Mouse (Mus musculus) ES-Bruce4 (cell line): Measurements from ENCODE around the gene Chrnb1. TPM values are rescaled to one million over a fixed set of nuclear protein-coding genes. Genes with fewer than 3 reads are reported as not detected.
A peak's percentile ranks its signal among the peaks of the same experiment; 100 is the strongest.

ENCODE experiments used
- H3K27ac ChIP-seq: 2 replicates; pipeline ENCODE4 v1.5.1; 2012; ENCODE audit warnings: low read length, inconsistent platforms; ENCODE audit not compliant: insufficient read depth
- H3K27me3 ChIP-seq: 2 replicates; pipeline ENCODE4 v1.6.1; 2012; ENCODE audit warnings: mild to moderate bottlenecking, low read length, inconsistent platforms; ENCODE audit not compliant: control insufficient read depth, poor library complexity, insufficient read depth, severe bottlenecking
- H3K36me3 ChIP-seq: 2 replicates; pipeline ENCODE4 v1.6.1; 2012; ENCODE audit warnings: inconsistent platforms, mild to moderate bottlenecking, low read length, moderate library complexity; ENCODE audit not compliant: control insufficient read depth, poor library complexity, insufficient read depth, severe bottlenecking
- H3K4me1 ChIP-seq: one replicate; pipeline ENCODE4 v1.8.1; 2011; ENCODE audit warnings: low read length; ENCODE audit not compliant: control insufficient read depth, insufficient read depth
- H3K4me3 ChIP-seq: 2 replicates; pipeline ENCODE4 v1.5.1; 2011; ENCODE audit warnings: low read depth, mild to moderate bottlenecking, low read length
- H3K9ac ChIP-seq: 2 replicates; pipeline ENCODE4 v1.6.1; 2012; ENCODE audit warnings: low read depth, mild to moderate bottlenecking, inconsistent platforms; ENCODE audit not compliant: poor library complexity, severe bottlenecking
- H3K9me3 ChIP-seq: replicated peaks from 2 replicates; pipeline ENCODE4 v1.6.1; 2012; ENCODE audit warnings: mild to moderate bottlenecking, low read length, inconsistent platforms; ENCODE audit not compliant: control insufficient read depth, poor library complexity, insufficient read depth, severe bottlenecking
- CTCF ChIP-seq: IDR thresholded peaks from one replicate; pipeline ENCODE4 v1.8.1; 2011; ENCODE audit warnings: low read depth, low read length
- EP300 ChIP-seq: IDR thresholded peaks from 2 replicates; pipeline ENCODE4 v1.6.1; 2011; ENCODE audit warnings: low read depth, low read length; ENCODE audit not compliant: insufficient read depth
- POLR2A ChIP-seq: IDR thresholded peaks from one replicate; pipeline ENCODE4 v1.8.1; 2011; ENCODE audit warnings: low read length; ENCODE audit not compliant: insufficient read depth
- polyA plus RNA-seq: library from polyadenylated mRNA; stranded (reverse); fragments of >200 nt; gene quantifications from 2 replicates; pipeline ENCODE4 v1.2.4, GENCODE M21; 2011; ENCODE audit warnings: low read depth; ENCODE audit not compliant: missing spikeins, insufficient read depth, insufficient read length

Chrnb1 gene
- 10.1 and 12.1 TPM in 2 replicates for polyA plus RNA-seq

DNA sequence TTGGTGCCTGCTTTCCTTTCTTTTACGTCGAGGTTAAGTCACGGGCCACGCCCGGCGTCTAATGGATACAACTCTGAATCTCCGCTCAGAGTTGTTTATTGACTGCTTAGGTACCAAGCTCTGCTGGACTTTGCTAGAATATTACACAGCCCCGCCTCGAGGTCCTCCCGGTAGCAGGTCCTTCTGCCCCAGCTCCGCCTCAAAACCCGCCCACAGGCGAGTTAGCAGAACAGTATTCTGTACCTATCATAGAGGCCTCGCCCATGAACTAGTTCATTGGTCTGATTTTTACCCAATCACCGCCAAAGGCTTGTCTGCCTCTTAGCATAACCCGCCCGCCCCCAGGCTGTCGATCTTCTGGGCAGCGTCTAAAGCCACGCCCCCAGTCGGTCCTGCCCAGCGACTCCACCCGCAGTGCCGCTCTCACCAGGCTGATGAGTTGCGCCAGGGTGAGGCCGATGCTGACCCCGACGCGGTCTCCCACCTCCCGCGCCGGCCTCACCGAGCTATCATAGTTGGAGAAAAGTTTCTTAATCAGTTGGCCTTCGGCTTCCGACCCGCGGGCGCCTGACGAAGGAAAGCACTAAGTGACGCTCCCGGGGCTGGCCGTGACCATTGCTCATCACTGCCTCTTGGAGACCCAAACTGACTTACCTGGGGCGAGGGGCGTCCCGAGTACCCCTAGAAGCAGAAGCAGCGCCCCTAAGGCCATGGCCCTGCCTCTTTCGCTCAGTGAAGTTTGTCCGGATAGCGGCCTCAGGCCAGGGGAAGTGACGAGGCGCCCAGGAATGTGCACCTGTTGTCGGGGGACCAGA lies at the start of gene Chrnb1:
Gene Chrnb1 (minus strand): TSS at position 776 of the 815 bp plus-strand sequence.
- H3K27me3 ChIP-seq = no peaks in the 10 kb centered on the region
- no peaks in the 10 kb centered on the region for H3K4me1 ChIP-seq
- TF ChIP-seq CTCF (no peak), EP300 (no peak), POLR2A (peak; percentile 9)
- peak within 1 kb of the TSS; percentile 96 for H3K4me3 ChIP-seq
- H3K9me3 ChIP-seq = no peaks in the 10 kb centered on the region
- H3K36me3 ChIP-seq = no peaks in the 10 kb centered on the region
- peak within 1 kb of the TSS; percentile 62 for H3K9ac ChIP-seq
- H3K27ac ChIP-seq = no peak within 1 kb of the TSS

DNA sequence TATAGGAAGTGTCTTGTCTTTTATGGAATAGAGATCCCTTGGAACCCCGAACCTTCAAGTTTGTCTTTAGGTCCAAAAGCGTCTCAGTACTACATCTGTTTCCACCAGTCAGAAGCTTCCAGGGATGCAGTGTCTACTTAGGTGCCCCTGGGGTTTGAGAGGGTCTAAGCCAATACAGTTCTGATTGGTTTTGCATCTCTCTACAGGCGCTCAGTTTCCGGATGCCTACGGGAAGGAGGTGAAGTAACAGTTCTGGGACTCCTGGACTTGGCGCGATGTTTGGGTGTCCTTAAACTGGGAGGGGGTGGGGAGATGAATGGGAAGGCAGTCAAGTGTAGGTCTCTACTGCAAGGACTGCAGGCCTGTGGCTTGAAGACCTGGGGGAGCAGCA lies 43.0 kb upstream of the Chrnb1 start:
- Histone ChIP-seq H3K9me3 (no peaks in the 10 kb centered on the region), H3K4me3 (peak overlapping the region; percentile 96), H3K4me1 (no peaks in the 10 kb centered on the region), H3K9ac (peak overlapping the region; percentile 76), H3K27ac (peak overlapping the region; percentile 49), H3K36me3 (no peaks in the 10 kb centered on the region), H3K27me3 (no peaks in the 10 kb centered on the region)
- TF ChIP-seq POLR2A (no peak), CTCF (no peak), EP300 (no peak)

DNA sequence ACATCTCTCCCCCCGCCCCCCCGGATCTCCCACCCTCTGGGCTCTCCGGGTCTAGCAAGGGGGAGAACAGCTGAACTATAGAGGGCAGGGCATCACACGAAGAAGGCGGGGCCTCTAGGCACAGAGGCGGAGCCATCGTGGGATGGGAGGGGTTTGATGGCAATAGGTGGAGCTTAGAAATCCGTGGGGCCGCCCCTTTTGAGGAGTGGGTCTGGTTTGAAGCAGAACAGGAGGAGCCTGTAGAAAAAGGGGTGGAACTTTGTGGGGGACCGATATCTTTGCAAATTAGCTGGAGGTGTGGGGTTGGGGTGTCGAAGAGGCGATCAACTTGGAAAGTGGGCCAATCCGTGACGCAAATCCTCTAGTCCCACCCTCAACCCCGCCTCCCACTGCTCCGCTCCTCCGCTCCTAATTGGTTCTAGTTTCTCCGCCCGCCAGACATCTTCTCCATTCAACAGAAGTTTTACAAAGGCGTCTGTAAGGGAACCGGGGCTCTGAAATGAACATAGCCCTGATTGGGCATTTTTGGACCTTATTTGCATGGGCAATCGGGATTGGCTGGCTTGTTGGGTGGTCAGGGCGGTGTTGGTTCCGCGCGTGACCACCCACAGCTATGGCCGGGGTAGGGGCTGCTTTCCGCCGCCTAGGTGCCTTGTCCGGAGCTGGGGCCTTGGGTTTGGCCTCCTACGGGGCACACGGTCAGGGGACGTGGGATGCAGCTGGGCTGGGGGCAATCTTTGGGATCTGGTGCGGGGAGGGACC lies 42.4 kb upstream of the Chrnb1 start, which contains the start of gene Tmem256:
Gene Tmem256 (plus strand): TSS at position 563 of the 762 bp plus-strand sequence.
- H3K9ac ChIP-seq = peak within 1 kb of the TSS; percentile 94
- no peaks in the 10 kb centered on the region for H3K36me3 ChIP-seq
- peak within 1 kb of the TSS; percentile 96 for H3K4me3 ChIP-seq
- TF ChIP-seq EP300 (no peak), POLR2A (peak; percentile 59)
- H3K4me1 ChIP-seq = no peaks in the 10 kb centered on the region
- H3K27me3 ChIP-seq = no peaks in the 10 kb centered on the region
- no peaks in the 10 kb centered on the region for H3K9me3 ChIP-seq
- H3K27ac ChIP-seq = peak within 1 kb of the TSS; percentile 49

DNA sequence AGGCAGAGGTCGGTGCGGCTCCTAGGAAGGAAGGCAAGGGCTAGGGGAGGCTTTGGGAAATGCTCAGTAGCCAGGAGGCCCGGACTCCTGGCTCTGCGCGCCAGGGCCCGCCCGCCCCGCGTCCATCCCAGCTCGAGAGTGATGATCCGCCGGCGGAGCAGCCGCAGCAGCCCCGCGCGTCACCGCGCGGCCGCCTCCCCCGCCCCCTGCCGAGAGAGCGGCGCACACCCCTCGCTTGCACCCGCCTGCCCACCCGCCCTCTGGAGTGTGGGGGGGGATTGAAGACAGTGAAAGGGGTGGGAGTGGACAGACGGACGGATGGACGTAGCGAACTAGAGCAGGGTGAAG lies 41.8 kb upstream of the Chrnb1 start, which contains the start of gene Nlgn2:
Gene Nlgn2 (minus strand): TSS at position 181 of the 348 bp plus-strand sequence.
- peak within 1 kb of the TSS; percentile 96 for H3K4me3 ChIP-seq

DNA sequence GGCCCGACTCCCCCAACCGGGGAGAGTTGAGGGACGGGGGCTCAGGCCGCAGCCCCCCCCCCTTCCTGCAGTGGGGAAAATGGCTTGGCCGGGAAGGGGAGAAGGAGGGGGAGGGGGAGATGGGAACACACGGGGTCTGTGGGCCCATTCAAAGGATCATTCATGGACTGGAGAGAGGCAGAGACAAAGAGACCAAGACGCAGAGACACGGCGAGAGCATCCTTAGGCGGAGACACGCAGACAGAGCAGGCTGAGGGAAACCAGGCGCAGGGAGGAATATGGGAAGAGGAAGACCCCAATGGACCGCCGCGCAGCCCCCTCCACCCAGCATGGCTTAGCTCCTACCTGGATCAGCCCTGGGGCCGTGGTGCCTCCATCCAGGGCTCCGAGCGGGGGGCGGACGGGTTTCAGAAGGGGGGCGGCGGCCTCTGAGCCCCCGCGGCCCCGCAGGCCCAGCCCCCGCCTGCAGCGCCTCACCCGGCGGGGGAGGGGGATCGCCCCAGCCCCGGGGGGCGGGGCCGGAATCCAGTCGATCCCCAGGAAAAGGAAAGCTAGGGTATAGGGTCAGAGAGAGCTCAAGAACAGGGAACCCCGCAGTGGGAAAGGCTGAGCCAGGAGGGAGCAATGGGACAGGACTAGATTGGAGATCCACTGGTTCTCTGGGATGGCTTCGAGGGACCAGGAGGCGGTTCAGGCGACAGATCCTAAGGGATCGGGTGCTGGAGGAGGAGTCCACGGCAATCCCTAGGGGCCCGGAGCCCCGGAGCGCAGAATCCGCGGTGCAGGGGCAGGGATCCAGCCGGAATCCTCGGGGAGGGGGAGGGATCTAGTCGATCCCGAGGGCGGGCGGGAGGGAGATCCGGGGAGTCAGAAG lies 41.2 kb upstream of the Chrnb1 start:
- H3K27ac ChIP-seq = no peak overlapping the region
- no peak for TF ChIP-seq POLR2A
- no peak for TF ChIP-seq CTCF
- TF ChIP-seq EP300 = no peak
- no peaks in the 10 kb centered on the region for H3K4me1 ChIP-seq

More for the DNA sequence above, 41.8 kb upstream of the Chrnb1 start, which contains the start of gene Nlgn2:
- Histone ChIP-seq H3K27me3 (no peaks in the 10 kb centered on the region), H3K27ac (peak within 1 kb of the TSS; percentile 49), H3K9me3 (no peaks in the 10 kb centered on the region), H3K36me3 (no peaks in the 10 kb centered on the region), H3K9ac (peak within 1 kb of the TSS; percentile 94), H3K4me1 (no peaks in the 10 kb centered on the region)
- no peak for TF ChIP-seq POLR2A
- no peak for TF ChIP-seq EP300
- TF ChIP-seq CTCF = no peak

More for the DNA sequence above, 41.2 kb upstream of the Chrnb1 start:
- Histone ChIP-seq H3K36me3 (no peaks in the 10 kb centered on the region), H3K9me3 (no peaks in the 10 kb centered on the region), H3K9ac (peak overlapping the region; percentile 94), H3K4me3 (peak overlapping the region; percentile 79), H3K27me3 (no peaks in the 10 kb centered on the region)
